Mouse (Mus musculus) Patski (cell line): ENCODE measurements around the gene Parvg. TPM values are rescaled to one million over a fixed set of nuclear protein-coding genes. Genes with fewer than 3 reads are reported as not detected.

Experiments used
- ATAC-seq: fragments of 100-300 bp; one replicate; pipeline ENCODE4 v1.8.0; 2021
- CTCF ChIA-PET: fragments of 350-600 bp; sonication (Branson Sonifier 250); formaldehyde crosslinking; loops from one replicate; lab custom pipeline; 2022; ENCODE audit warnings: inconsistent platforms; lab: Charles Lee
- POLR2A ChIA-PET: fragments of 350-600 bp; sonication (Branson Sonifier 250); formaldehyde crosslinking; loops from one replicate; lab custom pipeline; 2022; ENCODE audit warnings: antibody characterized with exemption, inconsistent platforms; lab: Charles Lee
- DNase-seq: peaks from one replicate; pipeline ENCODE4 v3.0.0-alpha.2; 2011; ENCODE audit warnings: low read depth, low spot score
- H3K27me3 ChIP-seq: fragments of 371-371 bp; one replicate; pipeline ENCODE4 v1.5.1; 2021
- CTCF ChIP-seq: fragments of 100-300 bp; IDR thresholded peaks from one replicate; pipeline ENCODE4 v1.5.1; 2021
- in situ Hi-C: fragments of 300-500 bp; cut with MboI; formaldehyde crosslinking; loops from 3 replicates; pipeline ENCODE4 v1.11.1; 2018; ENCODE audit warnings: low pct_unique_long_range_greater_than_20kb, mixed read lengths
- polyA plus RNA-seq: library from polyadenylated mRNA; unstranded; gene quantifications from one replicate; pipeline ENCODE4 v1.2.3, GENCODE M21; 2021

Gene Parvg
- polyA plus RNA-seq, 1 experiment from 2014 or later = not detected

- H3K27me3 ChIP-seq = peaks cover 20% of the 10 kb centered on the region
- DNase-seq = no peak
- in situ Hi-C loops = no loop called here
- ChIA-PET POLR2A (no interaction called here), CTCF (no interaction called here)
- no peak for ATAC-seq
- TF ChIP-seq CTCF = no peak
These were observed 1.2 kb downstream of the Parvg start for GRCm38 (mm10) chr15:84324870-84325553.

GRCm38 (mm10) chr15:84325736-84326135 lies 1.9 kb downstream of the Parvg start:
- ChIA-PET CTCF (no interaction called here), POLR2A (no interaction called here)
- in situ Hi-C loops = no loop called here
- H3K27me3 ChIP-seq = peaks cover 17% of the 10 kb centered on the region
- no peak for DNase-seq
- ATAC-seq = no peak
- TF ChIP-seq CTCF = no peak

- CTCF ChIA-PET = no interaction called here
- TF ChIP-seq CTCF = no peak
- in situ Hi-C loops = no loop called here
- POLR2A ChIA-PET = no interaction called here
- peaks cover 4% of the 10 kb centered on the region for H3K27me3 ChIP-seq
- ATAC-seq (no peak), DNase-seq (no peak)
These were observed 5.0 kb downstream of the Parvg start for GRCm38 (mm10) chr15:84328870-84329269.

- no peak for TF ChIP-seq CTCF
- CTCF ChIA-PET = no interaction called here
- DNase-seq (no peak), ATAC-seq (no peak)
- POLR2A ChIA-PET = interaction anchor here (0.6 kb wide), 1 partner anchor 64 kb away, joined by 6 read pairs; no protein-coding TSS in a partner anchor
- in situ Hi-C loops = no loop called here
- H3K27me3 ChIP-seq = peaks cover 4% of the 10 kb centered on the region
These were observed 6.1 kb downstream of the Parvg start for GRCm38 (mm10) chr15:84329940-84330339.

GRCm38 (mm10) chr15:84331066-84331612 lies 7.3 kb downstream of the Parvg start:
- ATAC-seq = no peak
- ChIA-PET POLR2A (no interaction called here), CTCF (no interaction called here)
- no peak for TF ChIP-seq CTCF
- in situ Hi-C loops = no loop called here
- H3K27me3 ChIP-seq = peaks cover 4% of the 10 kb centered on the region
- no peak for DNase-seq

GRCm38 (mm10) chr15:84336281-84336817 lies 12.5 kb downstream of the Parvg start:
- CTCF ChIA-PET = no interaction called here
- POLR2A ChIA-PET = no interaction called here

GRCm38 (mm10) chr15:84337599-84337998 lies 13.8 kb downstream of the Parvg start:
- CTCF ChIA-PET = no interaction called here
- in situ Hi-C loops = no loop called here
- no peak for ATAC-seq
- no peak for TF ChIP-seq CTCF
- POLR2A ChIA-PET = no interaction called here
- DNase-seq = no peak
- H3K27me3 ChIP-seq = no peaks in the 10 kb centered on the region

More at GRCm38 (mm10) chr15:84336281-84336817, 12.5 kb downstream of the Parvg start:
- no peaks in the 10 kb centered on the region for H3K27me3 ChIP-seq
- in situ Hi-C loops = no loop called here
- TF ChIP-seq CTCF = no peak
- no peak for ATAC-seq
- no peak for DNase-seq

GRCm38 (mm10) chr15:84340926-84341325 lies 17.1 kb downstream of the Parvg start:
- DNase-seq (no peak), ATAC-seq (no peak)
- in situ Hi-C loops = no loop called here
- ChIA-PET CTCF (no interaction called here), POLR2A (no interaction called here)
- no peaks in the 10 kb centered on the region for H3K27me3 ChIP-seq
- no peak for TF ChIP-seq CTCF

- ChIA-PET CTCF (interaction anchor here (0.6 kb wide), 1 partner anchor 219 kb away, joined by 3 read pairs; no protein-coding TSS in a partner anchor), POLR2A (no interaction called here)
- in situ Hi-C loops = no loop called here
- DNase-seq (no peak), ATAC-seq (no peak)
- H3K27me3 ChIP-seq = no peaks in the 10 kb centered on the region
- TF ChIP-seq CTCF = no peak
These were observed 24.9 kb downstream of the Parvg start for GRCm38 (mm10) chr15:84348769-84349168.

- DNase-seq = no peak
- TF ChIP-seq CTCF = no peak
- no peak for ATAC-seq
- in situ Hi-C loops = no loop called here
- H3K27me3 ChIP-seq = no peaks in the 10 kb centered on the region
- POLR2A ChIA-PET = no interaction called here
- CTCF ChIA-PET = no interaction called here
These were observed 26.3 kb downstream of the Parvg start for GRCm38 (mm10) chr15:84349915-84350738.
